Mouse (Mus musculus) erythroblast, adult 5-6 weeks (primary cell): ENCODE measurements around the gene Scube3. TPM values are rescaled to one million over a fixed set of nuclear protein-coding genes. Genes with fewer than 3 reads are reported as not detected.
A peak's percentile ranks its signal among the peaks of the same experiment; 100 is the strongest.
"Not testable (repeated sequence)": the region's sequence is repeated elsewhere in the genome, so short reads cannot be mapped to it uniquely, and the experiment has no call there.

ENCODE experiments used
- ATAC-seq: replicated peaks from 2 replicates; pipeline ENCODE4 v1.8.0; 2016; ENCODE audit warnings: moderate number of reproducible peaks, mild to moderate bottlenecking, moderate TSS enrichment, inconsistent platforms; ENCODE audit not compliant: poor library complexity, low FRiP score, severe bottlenecking
- total RNA-seq, 2 experiments: library from RNA; stranded (forward) in 1 of 2; stranded (reverse) in 1 of 2; fragments of 150-400 nt in 1 of 2; fragments of 200-764, 138-1000 nt in 1 of 2; gene quantifications; 2 replicates each; pipeline versions ENCODE4 v1.2.3 to v1.2.4; 2015 to 2017; ENCODE audit warnings: low replicate concordance in 2 of 2

Scube3 gene
- total RNA-seq, 2 experiments from 2014 or later, result not detected

DNA sequence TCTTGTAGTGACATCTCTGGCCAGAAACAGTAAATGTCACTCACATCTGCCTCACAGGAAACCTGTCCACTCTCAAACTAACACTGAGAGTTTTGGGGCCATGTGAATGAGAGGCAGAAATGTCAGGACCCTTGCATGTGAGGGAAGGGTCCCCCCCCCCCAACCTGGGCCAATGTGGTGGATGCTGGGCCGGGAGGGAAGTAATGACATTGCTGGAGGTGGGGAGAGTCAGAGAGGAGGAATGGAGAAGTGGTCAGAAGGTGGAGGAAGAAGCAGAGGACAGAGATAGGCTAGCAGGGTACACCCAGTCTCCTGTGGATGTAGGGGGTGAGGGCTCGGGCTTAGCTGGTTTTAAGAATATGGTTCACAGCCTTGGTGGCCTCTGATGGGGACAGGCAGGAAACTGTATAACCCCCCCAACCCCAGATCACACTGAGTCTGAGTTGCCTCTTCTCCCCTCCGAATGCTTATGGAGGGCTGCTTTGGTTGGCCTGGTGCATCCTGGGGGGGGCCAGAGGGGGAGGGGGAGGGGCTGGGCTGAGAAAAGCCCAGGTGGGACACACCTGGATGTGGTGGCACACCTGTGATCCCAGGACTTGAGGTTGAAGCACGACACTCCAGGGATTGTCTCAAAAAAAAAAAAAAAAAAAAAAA lies 67.6 kb downstream of the Scube3 start:
- ATAC-seq, result no peak

DNA sequence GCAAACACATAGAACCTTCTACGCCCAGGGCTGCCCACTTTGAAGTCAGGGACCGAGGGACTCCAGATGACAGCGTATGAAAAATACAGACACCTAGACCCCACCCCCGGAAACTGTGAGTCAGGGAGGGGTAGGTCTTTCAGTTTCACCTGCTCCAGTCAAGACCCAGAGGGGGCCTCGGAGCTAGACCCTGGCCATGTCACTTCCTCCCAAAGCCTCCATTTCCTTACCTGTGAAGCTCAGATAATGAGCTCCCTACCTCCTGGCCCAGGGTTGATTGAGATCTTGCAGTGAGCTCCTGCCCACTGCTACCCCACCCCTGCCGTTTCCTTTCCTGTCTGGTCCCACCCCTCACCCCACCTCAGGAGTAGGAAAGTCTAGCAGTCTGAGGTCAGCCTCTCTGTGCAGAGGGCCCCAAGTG lies 70.0 kb downstream of the Scube3 start:
- ATAC-seq, result no peak

GRCm38 (mm10) chr17:28212391-28212790 lies 70.5 kb downstream of the Scube3 start:
- ATAC-seq, result no peak

DNA sequence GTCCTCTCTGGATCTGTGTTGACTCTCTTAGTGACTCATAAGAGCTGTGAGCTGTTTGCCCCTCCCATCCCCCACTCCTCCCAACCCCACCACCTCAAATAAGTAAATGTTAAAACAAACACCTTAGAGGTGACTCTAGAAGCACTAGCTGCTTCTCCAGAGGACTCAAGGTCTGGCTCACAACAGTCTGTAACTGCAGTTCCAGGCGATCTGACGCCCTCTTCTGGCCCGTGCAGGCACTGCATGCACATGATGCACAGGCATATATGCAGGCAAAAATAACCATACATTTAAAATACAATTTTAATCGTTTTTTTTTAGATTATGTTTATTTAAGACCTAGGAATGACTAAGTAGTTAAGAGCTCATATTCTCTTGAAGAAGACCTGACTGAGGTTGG lies 71.3 kb downstream of the Scube3 start:
- no peak for ATAC-seq

DNA sequence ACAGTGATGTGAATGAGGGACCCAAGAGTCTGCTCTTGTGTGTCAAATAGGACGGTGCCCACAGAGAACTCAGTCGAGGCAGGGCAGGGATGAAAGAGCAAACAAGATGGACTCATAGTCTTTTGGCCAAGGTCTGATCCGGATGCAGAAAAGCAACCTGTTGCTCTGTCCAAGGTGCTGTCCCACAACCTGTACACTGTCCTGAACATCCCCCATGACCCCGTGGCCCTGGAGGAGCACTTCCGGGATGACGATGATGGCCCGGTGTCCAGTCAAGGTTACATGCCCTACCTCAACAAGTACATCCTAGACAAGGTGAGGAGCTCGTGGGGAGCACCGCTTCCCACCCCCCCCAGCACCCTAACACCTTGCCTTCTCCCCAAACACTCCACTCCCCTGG lies 74.8 kb downstream of the Scube3 start:
- no peak for ATAC-seq

DNA sequence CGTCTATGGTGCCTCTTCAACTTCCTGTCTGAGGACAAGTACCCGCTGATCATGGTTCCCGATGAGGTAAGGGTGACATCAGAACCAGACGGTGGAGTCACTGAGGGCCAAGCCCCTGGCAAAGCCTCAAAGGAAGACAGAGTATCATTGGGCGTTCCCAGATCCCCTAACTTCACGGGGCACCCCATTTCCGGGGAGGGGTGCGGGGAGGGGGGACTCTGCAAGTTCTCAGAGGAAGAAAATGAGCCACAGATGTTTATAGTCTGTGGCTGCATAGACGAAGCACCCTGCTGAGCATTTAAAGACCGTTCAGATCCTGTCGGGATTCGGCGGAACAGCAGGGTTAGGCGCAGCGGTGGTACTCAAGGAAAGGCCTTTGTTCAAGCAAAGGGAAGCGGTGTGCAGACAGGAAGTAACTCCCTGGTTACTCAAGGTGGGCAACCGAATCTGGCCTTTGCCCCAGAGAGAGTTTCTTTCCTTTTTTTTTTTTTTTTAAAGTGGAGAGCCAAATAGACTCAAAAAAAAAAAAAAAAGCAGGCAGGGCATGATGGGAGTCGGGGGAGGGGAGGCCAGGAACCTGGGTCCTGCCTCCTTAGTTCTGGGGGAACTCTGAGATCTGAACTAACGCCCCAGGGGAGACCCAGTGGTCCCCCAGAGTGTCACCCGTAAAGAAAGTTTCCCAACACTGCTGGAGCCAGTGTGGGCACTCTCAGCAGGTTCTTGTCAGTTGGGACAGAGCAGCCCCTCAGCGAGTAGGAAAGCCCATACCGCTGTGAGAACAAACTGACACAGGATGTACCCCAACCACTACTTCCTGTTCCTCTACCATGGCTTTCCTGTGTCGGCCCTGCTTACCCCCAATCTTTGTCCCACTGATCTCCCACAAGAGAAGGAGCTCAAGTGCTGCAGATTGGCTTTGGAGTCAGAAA lies 76.0 kb downstream of the Scube3 start:
- ATAC-seq, result no peak

GRCm38 (mm10) chr17:28222463-28222862 lies 80.5 kb downstream of the Scube3 start:
- not testable (repeated sequence) for ATAC-seq

- peak; percentile 89 for ATAC-seq
These were observed 81.8 kb downstream of the Scube3 start for GRCm38 (mm10) chr17:28223561-28224391.

Other genes starting within 250 kb of the Scube3 start
- gene Anks1, start 232.8 kb upstream of the Scube3 start, total RNA-seq (2015; ENCODE audit: low replicate concordance), result 6.1 and 6.7 TPM in 2 replicates
- gene Anks1, start 232.8 kb upstream of the Scube3 start, total RNA-seq (2017; ENCODE audit: low replicate concordance), result 6.1 and 8.5 TPM in 2 replicates
- 5.2 and 9.8 TPM in 2 replicates for gene Taf11, start 232.3 kb upstream of the Scube3 start, total RNA-seq (2015; ENCODE audit: low replicate concordance)
- 5.4 and 8.5 TPM in 2 replicates for gene Taf11, start 232.3 kb upstream of the Scube3 start, total RNA-seq (2017; ENCODE audit: low replicate concordance)
- gene Tcp11, start 61.5 kb upstream of the Scube3 start, total RNA-seq (2015; ENCODE audit: low replicate concordance), result not detected in 2 replicates
- not detected in 2 replicates for gene Tcp11, start 61.5 kb upstream of the Scube3 start, total RNA-seq (2017; ENCODE audit: low replicate concordance)
- gene Zfp523, start 35.0 kb downstream of the Scube3 start, total RNA-seq (2015; ENCODE audit: low replicate concordance), result 1.5 and 2.3 TPM in 2 replicates
- 2.1 and 2.5 TPM in 2 replicates for gene Zfp523, start 35.0 kb downstream of the Scube3 start, total RNA-seq (2017; ENCODE audit: low replicate concordance)
- gene Def6, start 65.6 kb downstream of the Scube3 start, total RNA-seq (2015; ENCODE audit: low replicate concordance), result 7.5 and 12.9 TPM in 2 replicates
- 21.9 and 28.0 TPM in 2 replicates for gene Def6, start 65.6 kb downstream of the Scube3 start, total RNA-seq (2017; ENCODE audit: low replicate concordance)
- 0.21 and 0.77 TPM in 2 replicates for gene Ppard, start 90.6 kb downstream of the Scube3 start, total RNA-seq (2015; ENCODE audit: low replicate concordance)
- 0.94 TPM in 1 of 2 replicates, not detected in the other for gene Ppard, start 90.6 kb downstream of the Scube3 start, total RNA-seq (2017; ENCODE audit: low replicate concordance)
- gene Fance, start 171.4 kb downstream of the Scube3 start, total RNA-seq (2015; ENCODE audit: low replicate concordance), result 23.1 TPM in 1 of 2 replicates, not detected in the other
- gene Fance, start 171.4 kb downstream of the Scube3 start, total RNA-seq (2017; ENCODE audit: low replicate concordance), result 0.68 and 8.4 TPM in 2 replicates
- 515 and 525 TPM in 2 replicates for gene Rpl10a, start 186.3 kb downstream of the Scube3 start, total RNA-seq (2015; ENCODE audit: low replicate concordance)
- 92.4 and 200 TPM in 2 replicates for gene Rpl10a, start 186.3 kb downstream of the Scube3 start, total RNA-seq (2017; ENCODE audit: low replicate concordance)
- gene Tead3, start 208.7 kb downstream of the Scube3 start, total RNA-seq (2015; ENCODE audit: low replicate concordance), result not detected in 2 replicates
- not detected in 2 replicates for gene Tead3, start 208.7 kb downstream of the Scube3 start, total RNA-seq (2017; ENCODE audit: low replicate concordance)
- not detected in 2 replicates for gene Tulp1, start 223.1 kb downstream of the Scube3 start, total RNA-seq (2015; ENCODE audit: low replicate concordance)
- 0.28 TPM in 1 of 2 replicates, not detected in the other for gene Tulp1, start 223.1 kb downstream of the Scube3 start, total RNA-seq (2017; ENCODE audit: low replicate concordance)